Mouse (Mus musculus) small intestine, adult 2 months (tissue): ENCODE results near the gene Grin2b.

Source experiments
- CTCF ChIP-seq: fragments of 200-500 bp; IDR thresholded peaks from 2 replicates; pipeline ENCODE4 v1.5.1; 2012; ENCODE audit warnings: low read depth, mild to moderate bottlenecking, control low read depth, inconsistent platforms, low read length, moderate library complexity, mixed read lengths; ENCODE audit not compliant: insufficient replicate concordance, insufficient read length; ENCODE audit errors: extremely low read depth
- POLR2A ChIP-seq: fragments of 200-500 bp; IDR thresholded peaks from 2 replicates; pipeline ENCODE4 v1.6.1; 2012; ENCODE audit warnings: low read depth, mild to moderate bottlenecking, control low read depth, inconsistent platforms, low read length, moderate library complexity

- TF ChIP-seq POLR2A (no peak), CTCF (no peak)
These were observed 398.6 kb downstream of the Grin2b start for GRCm38 (mm10) chr6:135774670-135775069.
